Mouse (Mus musculus) heart, postnatal 10 days (tissue): Measurements from ENCODE around the gene Pla2g2c. TPM values are rescaled to one million over a fixed set of nuclear protein-coding genes. Genes with fewer than 3 reads are reported as not detected.

ENCODE experiments used
- DNase-seq, 2 experiments: peaks; one replicate each; pipeline ENCODE4 v3.0.0; 2021
- intact Hi-C: fragments of 180-260 bp; cut with DNase I; formaldehyde crosslinking; loops from one replicate; pipeline ENCODE4 v1.15.1; 2025
- total RNA-seq, 2 experiments: library from RNA; stranded (reverse); gene quantifications; 2 replicates each; pipeline ENCODE4 v1.2.3; 2021

The Pla2g2c gene
- total RNA-seq, 2 experiments from 2014 or later: not detected

DNA sequence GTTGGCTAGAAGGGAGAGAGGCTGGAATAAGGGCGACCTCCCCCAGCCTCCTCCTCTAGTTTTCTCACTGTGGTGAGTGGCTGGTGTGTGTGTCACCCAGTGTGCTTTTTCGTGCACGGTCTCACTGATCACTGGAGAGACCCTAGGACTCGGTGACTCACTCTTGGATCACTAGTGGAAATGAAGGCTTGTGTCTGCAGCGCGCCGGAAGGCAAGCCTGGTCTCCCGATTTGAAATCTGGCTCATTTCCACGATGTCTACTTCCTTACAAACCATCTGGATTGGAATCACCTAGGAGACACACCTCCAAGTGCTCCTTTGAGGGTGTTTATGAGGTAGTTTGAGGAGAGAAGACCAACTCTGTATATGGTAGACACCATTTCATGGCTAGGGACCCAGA lies 22.3 kb downstream of the Pla2g2c start:
- no peak for DNase-seq
- intact Hi-C loops: no loop called here

- intact Hi-C loops: loop anchor here (1.0 to 2.0 kb wide), 3 partner anchors 39 to 103 kb away; no protein-coding TSS in a partner anchor
- no peak for DNase-seq
These were observed 23.3 kb downstream of the Pla2g2c start for GRCm38 (mm10) chr4:138747851-138748250.

- intact Hi-C loops: loop anchor here (1.0 to 2.0 kb wide), 3 partner anchors 40 to 103 kb away; no protein-coding TSS in a partner anchor
- DNase-seq: peak; percentile 55 to 73
These were observed 23.9 kb downstream of the Pla2g2c start for GRCm38 (mm10) chr4:138748369-138749072.

DNA sequence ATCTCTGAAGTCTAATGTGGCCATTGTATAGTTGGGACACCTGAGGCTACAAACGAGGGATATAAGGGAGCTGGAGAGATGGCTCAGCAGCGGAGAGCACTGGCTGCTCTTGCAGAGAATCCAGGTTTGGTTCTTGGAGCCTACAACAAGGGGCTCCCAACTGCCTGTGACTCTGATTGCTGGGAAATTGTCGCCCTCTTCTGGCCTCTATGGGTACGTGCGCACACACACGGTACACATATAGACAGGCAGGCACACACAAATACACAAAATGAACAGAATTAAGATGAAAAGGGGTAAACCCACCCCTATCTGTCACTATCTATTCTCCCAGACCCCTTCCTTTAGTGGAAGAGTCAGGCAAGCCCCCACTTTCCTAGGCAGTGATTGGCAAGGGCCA lies 28.0 kb downstream of the Pla2g2c start:
- intact Hi-C loops: no loop called here
- DNase-seq: no peak

DNA sequence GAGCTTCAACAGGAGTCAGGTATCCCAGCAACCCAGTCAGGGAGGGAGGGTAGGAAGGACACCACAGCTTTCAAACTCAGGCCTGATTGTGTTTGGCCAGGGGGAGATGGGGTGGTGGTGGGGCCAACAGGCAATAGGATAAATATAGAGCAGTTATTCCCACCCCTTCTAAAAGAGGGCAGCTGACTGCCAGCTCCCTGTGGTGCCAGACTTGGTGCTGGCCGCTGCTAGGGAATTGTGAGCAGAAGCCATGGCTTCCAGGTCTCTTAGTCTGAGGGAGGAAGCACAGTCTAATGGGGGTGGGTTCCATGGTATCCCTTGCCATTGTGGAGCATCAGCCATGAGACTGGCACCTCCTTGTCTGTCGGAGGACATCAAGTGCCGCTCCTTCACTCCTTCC lies 29.0 kb downstream of the Pla2g2c start:
- peak; percentile 14 to 15 for DNase-seq
- intact Hi-C loops: no loop called here

- intact Hi-C loops: no loop called here
These were observed 29.8 kb downstream of the Pla2g2c start for GRCm38 (mm10) chr4:138754432-138754831.

GRCm38 (mm10) chr4:138755439-138755838 lies 30.8 kb downstream of the Pla2g2c start:
- DNase-seq: no peak

More at GRCm38 (mm10) chr4:138754432-138754831, 29.8 kb downstream of the Pla2g2c start:
- no peak for DNase-seq

GRCm38 (mm10) chr4:138755983-138756382 lies 31.4 kb downstream of the Pla2g2c start:
- intact Hi-C loops: no loop called here
- no peak for DNase-seq

More at GRCm38 (mm10) chr4:138755439-138755838, 30.8 kb downstream of the Pla2g2c start:
- intact Hi-C loops: no loop called here

DNA sequence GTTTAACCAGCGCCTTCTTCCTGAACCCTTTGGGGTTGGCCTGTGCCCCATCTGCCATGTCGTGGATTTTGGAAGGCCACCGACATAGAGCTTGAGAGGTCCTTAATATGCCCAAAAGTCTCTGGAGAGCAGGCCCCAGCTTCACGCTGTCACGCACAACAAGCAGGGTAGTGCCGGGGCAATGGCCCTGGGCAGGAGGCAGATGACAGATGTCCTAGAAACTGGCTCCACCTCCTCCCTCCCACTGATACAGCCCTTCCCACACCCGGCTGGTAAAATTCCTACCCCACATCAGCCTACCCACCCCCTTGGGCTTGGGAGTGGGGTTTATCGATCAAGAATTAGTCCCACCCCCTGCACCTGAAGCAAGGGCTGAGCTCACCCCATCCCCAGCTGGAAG lies 32.8 kb downstream of the Pla2g2c start, which contains the start of gene Pla2g2f:
Pla2g2f (minus strand) TSS at position 211 of the 400 bp plus-strand sequence.
- intact Hi-C loops: no loop called here
- DNase-seq: no peak

GRCm38 (mm10) chr4:138762266-138762665 lies 37.7 kb downstream of the Pla2g2c start:
- no peak for DNase-seq
- intact Hi-C loops: no loop called here

DNA sequence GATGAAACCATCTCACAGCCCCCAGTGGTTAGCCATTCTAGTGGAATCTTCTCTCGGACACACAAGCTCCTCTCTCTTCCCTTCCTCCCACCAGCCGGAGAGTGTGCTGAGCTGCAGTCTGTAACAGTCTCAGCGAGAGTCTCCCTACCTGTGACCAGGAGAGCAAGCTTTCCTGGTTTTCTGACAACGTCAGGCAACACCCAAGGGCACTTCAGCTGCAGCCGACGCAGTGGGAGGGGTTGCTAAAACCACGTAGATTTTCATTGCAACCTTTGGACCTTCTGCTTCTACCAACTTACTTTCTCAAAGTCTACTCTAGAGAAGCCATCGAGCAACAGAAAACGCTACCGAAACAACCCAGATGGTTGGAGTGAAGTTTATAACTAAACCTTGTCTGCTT lies 47.4 kb downstream of the Pla2g2c start:
- no peak for DNase-seq
- intact Hi-C loops: no loop called here

GRCm38 (mm10) chr4:138772386-138772785 lies 47.8 kb downstream of the Pla2g2c start:
- DNase-seq: no peak

GRCm38 (mm10) chr4:138775435-138775834 lies 50.8 kb downstream of the Pla2g2c start, which contains the start of gene Pla2g2d:
Gene Pla2g2d (plus strand): TSS chr4:138775735.
- intact Hi-C loops: no loop called here
- no peak for DNase-seq

More at GRCm38 (mm10) chr4:138772386-138772785, 47.8 kb downstream of the Pla2g2c start:
- intact Hi-C loops: no loop called here

DNA sequence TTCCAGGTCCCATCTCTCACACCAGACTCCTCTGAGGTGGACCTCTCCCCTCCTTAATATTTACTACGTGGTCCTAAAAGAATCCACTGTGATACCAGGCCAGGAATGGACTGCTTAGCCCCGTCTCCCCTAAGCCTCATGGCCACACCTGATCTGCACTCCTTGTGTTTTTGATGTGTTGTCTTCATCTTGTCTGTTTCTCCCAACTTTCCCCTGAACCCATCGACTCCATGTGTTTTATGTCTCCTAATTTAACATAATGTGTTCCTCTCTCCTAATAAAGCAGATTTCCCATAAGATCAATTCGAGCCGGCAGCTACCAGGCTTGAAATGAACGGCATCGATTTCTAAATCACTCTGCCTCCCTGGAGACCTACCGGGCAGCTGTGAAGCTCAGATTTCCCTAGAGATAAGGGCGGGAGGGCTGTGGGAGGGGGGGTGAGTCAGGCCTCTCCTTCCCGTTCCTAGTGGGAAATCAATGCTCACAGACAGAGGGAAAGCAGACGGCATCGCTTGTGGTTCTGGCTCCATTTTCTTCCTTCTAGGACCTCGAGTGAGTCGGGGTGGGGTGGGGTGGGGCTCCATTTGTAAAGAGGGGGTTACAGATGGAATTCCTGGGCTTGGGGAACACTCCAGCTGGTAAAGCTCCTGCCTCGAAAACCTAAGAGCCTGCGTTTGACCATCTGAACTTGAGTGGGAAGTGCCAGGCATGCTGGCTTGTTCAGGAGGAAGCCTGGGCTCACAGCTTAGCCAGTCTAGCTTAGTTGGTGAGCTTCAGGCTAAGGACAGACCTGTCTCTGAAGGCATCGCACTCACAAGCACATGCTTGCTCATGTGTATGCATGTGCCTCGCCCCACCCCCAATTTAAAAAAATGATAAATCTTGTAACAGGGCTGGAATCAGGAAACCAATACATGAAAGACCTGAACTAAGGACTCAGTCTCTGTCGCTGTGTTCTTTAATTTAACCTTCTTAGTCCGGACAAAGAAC lies 53.1 kb downstream of the Pla2g2c start:
- no peak for DNase-seq
- intact Hi-C loops: no loop called here

DNA sequence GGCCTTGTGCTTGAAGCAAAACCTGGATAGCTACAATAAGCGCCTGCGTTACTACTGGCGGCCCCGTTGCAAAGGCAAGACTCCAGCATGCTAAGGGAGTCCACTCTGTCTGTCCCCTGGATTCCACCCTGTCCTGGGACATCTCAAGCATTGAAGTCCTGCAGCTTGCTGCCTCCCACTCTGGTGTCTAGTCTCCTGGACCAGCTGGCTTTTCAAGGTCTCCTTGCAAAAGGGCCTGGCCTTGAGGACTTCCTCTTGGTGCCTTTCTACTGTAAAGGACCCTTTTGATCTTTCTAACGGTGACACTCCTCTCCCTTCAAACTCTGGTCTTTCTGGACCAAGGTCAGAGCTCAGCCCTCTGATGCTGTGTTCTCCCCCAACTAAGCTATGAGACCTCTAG lies 55.7 kb downstream of the Pla2g2c start:
- DNase-seq: no peak
- intact Hi-C loops: no loop called here

DNA sequence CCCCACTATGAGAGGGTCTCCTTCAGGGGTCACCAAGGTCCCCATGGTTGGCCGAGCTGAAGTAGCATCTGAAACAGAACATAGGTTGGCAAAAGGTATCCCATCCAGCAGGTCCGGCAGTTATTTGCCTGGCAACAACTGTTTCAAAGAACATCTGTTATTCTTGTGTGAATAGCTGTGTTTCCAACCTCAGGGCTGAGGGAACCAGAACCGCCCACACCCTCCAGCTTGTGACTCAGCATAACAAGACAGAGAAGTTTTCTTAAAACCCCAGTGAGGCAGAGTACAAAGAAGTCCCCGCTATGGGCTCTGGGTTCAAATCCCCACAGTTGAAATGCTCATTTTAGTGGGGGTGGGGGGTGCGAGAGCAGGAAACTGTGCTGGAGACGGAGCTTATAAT lies 57.5 kb downstream of the Pla2g2c start:
- DNase-seq: no peak

DNA sequence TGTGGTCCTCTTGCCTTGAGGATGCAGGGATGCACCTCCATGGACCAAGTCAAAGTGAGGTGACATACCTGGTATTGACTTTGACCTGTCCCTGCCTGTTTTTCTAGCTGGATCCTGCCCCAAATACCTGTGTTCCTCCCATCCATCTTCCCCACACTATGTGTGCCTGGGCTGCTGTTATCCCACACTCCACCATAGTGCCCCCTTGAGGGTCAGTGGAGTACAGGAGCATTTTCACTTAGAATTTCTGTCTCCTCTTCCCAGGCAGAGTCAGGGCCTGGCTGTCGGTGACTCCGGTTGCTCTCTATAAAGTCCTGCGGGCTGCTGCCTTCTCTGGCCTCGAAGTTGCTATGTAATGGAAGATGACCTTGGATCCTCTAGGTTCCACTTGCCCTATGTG lies 61.1 kb downstream of the Pla2g2c start:
- intact Hi-C loops: no loop called here
- DNase-seq: peak in 1 of 2 experiments; percentile 12

More for the DNA sequence above, 57.5 kb downstream of the Pla2g2c start:
- intact Hi-C loops: no loop called here

DNA sequence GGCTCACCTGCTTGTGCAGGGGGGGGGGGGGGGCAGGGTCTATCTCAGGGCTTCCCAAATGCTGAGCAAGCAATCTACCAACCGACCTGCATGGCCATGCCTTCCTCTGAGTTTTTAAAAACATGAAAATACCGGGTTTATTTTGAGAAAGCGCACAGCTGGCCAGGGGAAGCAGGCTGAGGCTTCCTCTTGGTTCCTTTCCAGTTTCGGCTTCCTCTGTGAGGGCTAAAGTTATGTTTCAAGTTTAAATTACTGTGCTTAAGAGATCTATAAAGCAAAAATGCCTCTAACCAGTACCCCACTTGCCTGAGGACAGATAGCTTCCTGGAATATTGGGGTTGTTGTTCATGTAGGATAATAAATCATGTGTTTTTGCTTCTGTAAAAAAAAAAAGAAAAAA lies 61.5 kb downstream of the Pla2g2c start:
- intact Hi-C loops: no loop called here
- DNase-seq: peak in 1 of 2 experiments; percentile 39

DNA sequence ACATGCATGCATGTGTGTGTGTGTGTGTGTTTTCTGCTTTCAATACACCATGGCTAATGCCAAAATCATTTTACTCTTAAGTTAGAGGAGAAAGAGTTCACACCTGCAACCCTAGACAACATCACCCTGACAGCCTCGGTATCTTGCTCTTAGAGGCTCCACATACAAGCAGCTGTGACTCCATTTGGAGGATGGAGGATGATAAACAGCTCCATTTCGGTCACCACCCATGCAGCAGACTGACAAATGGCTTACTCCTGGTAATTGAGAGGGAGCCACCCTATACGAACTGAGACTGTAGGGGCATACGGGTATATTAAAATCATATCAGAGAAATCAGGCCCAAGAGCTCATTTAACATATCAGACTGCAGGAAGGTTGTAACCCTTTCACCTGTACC lies 63.8 kb downstream of the Pla2g2c start:
- intact Hi-C loops: no loop called here
- no peak for DNase-seq

- intact Hi-C loops: loop anchor here (5.0 kb wide), 1 partner anchor 61 kb away; no protein-coding TSS in a partner anchor
- DNase-seq: no peak
These were observed 66.9 kb downstream of the Pla2g2c start for GRCm38 (mm10) chr4:138791452-138791851.

GRCm38 (mm10) chr4:138792599-138792998 lies 68.0 kb downstream of the Pla2g2c start:
- DNase-seq: no peak
- intact Hi-C loops: loop anchor here (2.0 to 5.0 kb wide), 3 partner anchors 44 to 84 kb away; no protein-coding TSS in a partner anchor
